Mouse (Mus musculus) heart, adult 2 months (tissue): ENCODE measurements around the gene Nppc. TPM values are rescaled to one million over a fixed set of nuclear protein-coding genes. Genes with fewer than 3 reads are reported as not detected.

Experiments used
- DNase-seq, 2 experiments: peaks; one replicate each; pipeline ENCODE4 v3.0.0; 2021
- H3K27ac ChIP-seq: fragments of 200-600 bp; 2 replicates; pipeline ENCODE4 v1.8.1; 2022
- H3K27me3 ChIP-seq: fragments of 200-500 bp; 2 replicates; pipeline ENCODE4 v1.6.1; 2012; ENCODE audit warnings: mild to moderate bottlenecking, low read length, inconsistent platforms, mixed read lengths; ENCODE audit not compliant: control insufficient read depth, insufficient read depth
- H3K36me3 ChIP-seq: fragments of 200-500 bp; 2 replicates; pipeline ENCODE4 v1.6.1; 2012; ENCODE audit warnings: low read length, inconsistent platforms; ENCODE audit not compliant: control insufficient read depth, insufficient read depth
- H3K4me1 ChIP-seq: fragments of 200-500 bp; 2 replicates; pipeline ENCODE4 v1.6.1; 2011; ENCODE audit warnings: low read length; ENCODE audit not compliant: control insufficient read depth, insufficient read depth
- H3K4me3 ChIP-seq: fragments of 200-600 bp; 2 replicates; pipeline ENCODE4 v1.8.1; 2022
- H3K79me2 ChIP-seq: fragments of 200-500 bp; replicated peaks from 2 replicates; pipeline ENCODE4 v1.6.1; 2012; ENCODE audit warnings: mild to moderate bottlenecking, inconsistent platforms, low read length, moderate library complexity, mixed read lengths; ENCODE audit not compliant: control insufficient read depth, insufficient read depth
- H3K9ac ChIP-seq: fragments of 200-500 bp; 2 replicates; pipeline ENCODE4 v1.6.1; 2012; ENCODE audit warnings: low read depth, mild to moderate bottlenecking, control low read depth, inconsistent platforms, low read length, mixed read lengths
- CTCF ChIP-seq: fragments of 200-600 bp; IDR thresholded peaks from 2 replicates; pipeline ENCODE4 v1.8.1; 2022; ENCODE audit warnings: antibody characterized with exemption, mild to moderate bottlenecking, moderate library complexity
- EP300 ChIP-seq: fragments of 200-500 bp; IDR thresholded peaks from 2 replicates; pipeline ENCODE4 v1.6.1; 2011; ENCODE audit warnings: low read depth, low read length, control low read depth; ENCODE audit not compliant: insufficient read depth
- POLR2A ChIP-seq: fragments of 200-500 bp; IDR thresholded peaks from 2 replicates; pipeline ENCODE4 v1.6.1; 2011; ENCODE audit warnings: mild to moderate bottlenecking, low read depth, low read length, control low read depth; ENCODE audit not compliant: insufficient read depth
- WGBS: fragments of 180-500 bp; shearing (Covaris S2); methylation state at CpG from one replicate; pipeline ENCODE4 v1.1.7; 2018; 5-methylcytosine and 5-hydroxymethylcytosine counted together
- intact Hi-C: fragments of 180-260 bp; cut with DNase I; formaldehyde crosslinking; loops from one replicate; pipeline ENCODE4 v1.15.1; 2025
- polyA plus RNA-seq: library from polyadenylated mRNA; depleted of rRNA; stranded (reverse); fragments of >200 nt; gene quantifications from 2 replicates; pipeline ENCODE4 v1.2.3, GENCODE M21; 2012
- total RNA-seq, 2 experiments: library from RNA; stranded (reverse); gene quantifications; 2 replicates each; pipeline ENCODE4 v1.2.3; 2021

Gene Nppc
- total and polyA plus RNA-seq, 3 experiments = 0.14 TPM; not detected in 2

DNA sequence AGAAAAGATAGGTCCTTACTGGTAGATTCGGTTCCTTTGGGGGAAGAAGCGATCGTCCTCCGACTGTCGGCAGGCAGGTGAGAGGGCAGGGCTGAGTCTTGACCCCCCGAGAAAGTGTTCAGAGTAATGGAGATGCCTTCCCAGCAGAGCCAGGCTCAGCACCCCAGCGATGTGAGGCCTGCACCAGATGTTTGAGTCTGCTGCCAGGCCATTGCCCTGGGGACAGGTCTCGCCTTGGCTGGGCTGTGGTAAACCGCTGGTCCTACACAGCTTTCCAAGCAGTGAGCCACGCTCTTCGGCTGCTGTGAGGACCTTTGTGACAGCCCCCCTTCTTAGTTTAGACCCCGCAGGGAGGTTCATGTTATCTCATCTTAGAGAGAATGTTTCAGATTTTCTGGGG lies 4.8 kb upstream of the Nppc start:
- 79% methylated on average over 12 of the region's 12 CpGs for WGBS
- no peak overlapping the region for H3K4me3 ChIP-seq
- H3K36me3 ChIP-seq = no peaks in the 10 kb centered on the region
- no peak overlapping the region for H3K9ac ChIP-seq
- peak; percentile 62 to 72 for DNase-seq
- peaks cover 2% of the 10 kb centered on the region for H3K27me3 ChIP-seq
- intact Hi-C loops = no loop called here
- no peak for TF ChIP-seq POLR2A
- no peak for TF ChIP-seq CTCF
- TF ChIP-seq EP300 = no peak
- H3K79me2 ChIP-seq = no peaks in the 10 kb centered on the region
- H3K4me1 ChIP-seq = no peaks in the 10 kb centered on the region
- no peak overlapping the region for H3K27ac ChIP-seq

DNA sequence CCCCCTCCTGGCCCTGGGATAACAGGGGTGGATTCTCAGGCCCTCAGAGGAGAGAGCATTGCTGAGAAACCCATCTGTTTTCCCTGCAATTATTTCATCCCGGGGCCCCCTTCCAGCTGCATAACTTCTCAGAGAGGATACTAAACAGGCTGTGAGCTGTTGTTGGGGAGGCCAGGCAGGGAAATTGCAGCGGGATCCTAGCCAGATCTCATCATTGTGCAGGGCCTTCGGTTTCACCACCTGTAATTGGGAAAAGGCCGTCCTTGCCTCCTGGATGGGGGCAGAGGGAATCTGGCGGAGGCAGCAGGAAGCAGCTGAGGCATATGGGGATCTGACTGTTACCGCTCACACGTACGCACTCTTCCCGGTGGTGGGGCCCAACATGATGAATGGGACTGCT lies 4.0 kb upstream of the Nppc start:
- peaks cover 5% of the 10 kb centered on the region for H3K27me3 ChIP-seq
- H3K4me1 ChIP-seq = peaks cover 2% of the 10 kb centered on the region; the same call in 1 of the 2 replicates
- TF ChIP-seq POLR2A (no peak), CTCF (no peak), EP300 (no peak)
- H3K36me3 ChIP-seq = no peaks in the 10 kb centered on the region
- no peak overlapping the region for H3K4me3 ChIP-seq
- no peak overlapping the region for H3K27ac ChIP-seq
- no peaks in the 10 kb centered on the region for H3K79me2 ChIP-seq
- intact Hi-C loops = no loop called here
- no peak overlapping the region for H3K9ac ChIP-seq
- WGBS = 51% methylated on average over 9 of the region's 9 CpGs
- DNase-seq = peak; percentile 9 to 29

DNA sequence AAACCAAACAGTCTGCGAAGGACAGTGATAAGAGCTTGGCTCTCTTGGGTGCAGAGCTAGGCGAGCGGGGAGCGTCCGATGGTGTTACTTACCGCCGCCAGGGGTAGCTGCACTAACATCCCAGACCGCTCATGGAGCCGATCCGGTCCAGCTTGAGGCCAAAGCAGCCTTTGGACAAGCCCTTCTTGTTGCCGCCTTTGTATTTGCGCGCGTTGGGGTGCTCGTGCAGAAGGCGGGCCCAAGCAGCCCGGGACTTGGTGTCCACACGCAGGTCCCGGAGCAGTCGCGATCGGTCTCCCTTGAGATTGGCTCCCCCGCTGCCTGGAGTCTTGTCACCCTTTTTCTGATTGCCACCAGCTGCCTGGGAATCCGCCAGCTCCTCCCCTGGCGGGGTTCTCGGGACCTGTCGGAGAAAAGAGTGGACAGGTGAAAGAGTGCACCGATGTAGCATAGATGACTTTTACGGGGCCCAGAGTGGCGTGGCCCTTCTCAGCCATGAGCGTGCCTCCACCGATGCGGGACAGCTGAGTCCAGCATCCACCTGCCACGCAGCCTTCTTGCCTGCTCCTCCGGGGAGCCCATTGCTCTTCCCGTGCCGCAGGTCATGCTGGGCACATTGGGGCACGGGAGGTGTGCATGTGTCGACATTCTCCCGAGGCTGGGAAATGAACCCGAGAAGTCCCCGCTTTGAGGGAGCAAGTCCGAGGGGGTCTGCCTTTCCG lies 658 bp downstream of the Nppc start:
- Histone ChIP-seq H3K4me3 (peak overlapping the region; percentile 42), H3K36me3 (no peaks in the 10 kb centered on the region), H3K9ac (no peak overlapping the region), H3K27ac (no peak overlapping the region), H3K27me3 (peaks cover 5% of the 10 kb centered on the region), H3K4me1 (peaks cover 2% of the 10 kb centered on the region; the same call in 1 of the 2 replicates), H3K79me2 (no peaks in the 10 kb centered on the region)
- TF ChIP-seq POLR2A (no peak), EP300 (0 out of 2 replicates have a peak, but pooled peaks have one; percentile 24), CTCF (peak; percentile 84)
- WGBS = 2% methylated on average over 44 of the region's 44 CpGs
- DNase-seq = peak; percentile 66 to 68
- intact Hi-C loops = loop anchor here (1.0 to 5.0 kb wide), 3 partner anchors 298 to 518 kb away; no protein-coding TSS in a partner anchor

- WGBS = 65% methylated on average over 2 of the region's 2 CpGs
- intact Hi-C loops = loop anchor here (5.0 kb wide), 2 partner anchors 302 to 522 kb away; no protein-coding TSS in a partner anchor
- no peaks in the 10 kb centered on the region for H3K36me3 ChIP-seq
- no peak overlapping the region for H3K27ac ChIP-seq
- DNase-seq = no peak
- TF ChIP-seq CTCF = no peak
- no peak for TF ChIP-seq EP300
- TF ChIP-seq POLR2A = no peak
- no peak overlapping the region for H3K4me3 ChIP-seq
- H3K4me1 ChIP-seq = peaks cover 2% of the 10 kb centered on the region; the same call in 1 of the 2 replicates
- H3K9ac ChIP-seq = no peak overlapping the region
- no peaks in the 10 kb centered on the region for H3K79me2 ChIP-seq
- H3K27me3 ChIP-seq = peaks cover 3% of the 10 kb centered on the region
Measured at GRCm38 (mm10) chr1:86665091-86665490, 5.3 kb downstream of the Nppc start.

- DNase-seq = no peak
- 56% methylated on average over 5 of the region's 5 CpGs for WGBS
- Histone ChIP-seq H3K27me3 (no peaks in the 10 kb centered on the region), H3K79me2 (no peaks in the 10 kb centered on the region), H3K4me1 (no peaks in the 10 kb centered on the region), H3K27ac (no peak overlapping the region), H3K9ac (no peak overlapping the region), H3K36me3 (no peaks in the 10 kb centered on the region), H3K4me3 (no peak overlapping the region)
- TF ChIP-seq EP300 (no peak), POLR2A (no peak), CTCF (no peak)
- intact Hi-C loops = no loop called here
Measured at GRCm38 (mm10) chr1:86657071-86657470, 13.3 kb downstream of the Nppc start.

DNA sequence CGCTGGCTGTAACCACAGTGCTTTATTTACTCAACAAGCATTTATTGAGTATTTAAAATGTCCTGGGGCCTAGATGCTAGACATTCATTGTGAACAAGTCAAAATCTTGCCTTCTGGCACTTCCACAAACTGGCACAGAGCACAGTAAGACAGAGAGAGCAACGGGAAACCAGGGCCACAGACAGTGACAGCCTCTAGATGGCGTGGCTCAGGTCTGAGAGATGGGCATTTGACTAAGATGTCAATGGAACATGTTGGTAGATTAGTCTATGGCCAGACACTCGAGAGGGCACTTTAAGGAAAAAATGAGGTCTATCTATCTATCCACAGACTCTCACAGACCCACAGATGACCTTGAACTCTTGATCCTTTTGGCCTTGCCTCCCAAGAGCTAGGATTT lies 17.7 kb downstream of the Nppc start:
- WGBS = 65% methylated on average over 4 of the region's 4 CpGs

More for the DNA sequence above, 17.7 kb downstream of the Nppc start:
- Histone ChIP-seq H3K27me3 (no peaks in the 10 kb centered on the region), H3K4me3 (no peak overlapping the region), H3K4me1 (no peaks in the 10 kb centered on the region), H3K79me2 (no peaks in the 10 kb centered on the region), H3K27ac (no peak overlapping the region), H3K9ac (no peak overlapping the region), H3K36me3 (no peaks in the 10 kb centered on the region)
- intact Hi-C loops = loop anchor here (5.0 kb wide), 1 partner anchor 535 kb away; no protein-coding TSS in a partner anchor
- TF ChIP-seq CTCF (0 out of 2 replicates have a peak, but pooled peaks have one; percentile 5), EP300 (no peak), POLR2A (no peak)
- no peak for DNase-seq
